Mouse (Mus musculus): Measurements from ENCODE around the gene Kcnip4.

The Kcnip4 gene

GRCm38 (mm10) chr5:48864268-48864967 lies 660.3 kb downstream of the Kcnip4 start:
- no peak for DNase-seq

DNA sequence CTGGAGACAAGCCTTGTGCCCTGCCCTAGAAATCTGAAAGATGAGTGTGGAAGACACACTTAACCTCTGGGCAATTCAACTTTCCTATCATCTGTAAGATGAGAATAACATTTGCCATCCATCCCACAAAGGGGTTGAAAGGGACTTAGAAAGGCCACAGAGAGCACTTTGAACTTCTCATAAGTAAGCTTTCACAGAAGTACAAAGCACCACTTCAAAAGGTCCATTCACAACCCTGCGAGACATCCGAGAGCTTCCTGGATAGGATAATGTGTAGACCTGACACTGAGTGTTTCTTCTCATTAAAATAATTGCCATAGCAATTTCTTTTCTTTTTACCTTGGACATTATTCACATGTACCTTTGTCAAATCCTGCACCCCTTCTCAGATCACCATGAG lies 683.7 kb downstream of the Kcnip4 start:
- DNase-seq: no peak

DNA sequence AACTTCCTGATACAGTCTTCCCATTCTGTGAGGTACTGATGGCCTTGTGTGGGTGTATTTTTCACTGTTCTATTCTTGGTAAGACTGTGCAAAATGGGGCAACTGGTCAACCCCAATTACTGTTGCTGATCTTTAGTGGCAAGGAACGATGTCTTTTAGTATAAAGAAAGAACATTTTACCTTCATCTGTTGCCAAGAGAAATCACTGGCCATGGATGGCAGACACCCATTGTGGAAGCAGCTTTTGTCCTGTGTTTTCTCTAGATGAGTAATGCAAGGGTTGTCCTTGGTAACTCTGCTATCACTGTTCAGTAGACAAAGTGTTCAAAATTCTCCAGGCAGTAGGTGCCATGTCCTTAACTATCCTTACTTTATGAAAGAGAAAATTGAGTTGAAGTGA lies 729.2 kb downstream of the Kcnip4 start:
- no peak for DNase-seq

GRCm38 (mm10) chr5:48779376-48779775 lies 745.3 kb downstream of the Kcnip4 start:
- DNase-seq: no peak

DNA sequence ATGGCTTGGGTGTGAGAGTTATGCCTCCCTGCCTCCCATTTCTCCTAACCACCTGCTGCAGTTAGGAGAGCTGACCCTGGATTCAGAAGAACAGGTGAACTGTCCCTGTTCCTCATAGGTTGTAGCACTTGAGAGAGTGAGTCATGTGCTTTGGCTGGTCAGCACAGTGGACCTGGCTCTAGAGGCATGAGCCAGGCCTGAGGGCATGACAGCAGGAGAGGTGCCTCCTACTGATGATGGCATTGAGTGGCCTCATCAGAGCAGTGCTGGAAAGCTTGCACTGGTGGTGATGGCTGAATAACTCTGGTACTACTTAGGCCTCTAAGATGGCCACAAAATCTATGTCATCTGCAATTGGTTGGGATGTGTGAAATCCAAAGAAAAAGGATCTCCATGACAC lies 776.1 kb downstream of the Kcnip4 start:
- no peak for DNase-seq

GRCm38 (mm10) chr5:48737640-48738039 lies 787.1 kb downstream of the Kcnip4 start:
- no peak for DNase-seq

DNA sequence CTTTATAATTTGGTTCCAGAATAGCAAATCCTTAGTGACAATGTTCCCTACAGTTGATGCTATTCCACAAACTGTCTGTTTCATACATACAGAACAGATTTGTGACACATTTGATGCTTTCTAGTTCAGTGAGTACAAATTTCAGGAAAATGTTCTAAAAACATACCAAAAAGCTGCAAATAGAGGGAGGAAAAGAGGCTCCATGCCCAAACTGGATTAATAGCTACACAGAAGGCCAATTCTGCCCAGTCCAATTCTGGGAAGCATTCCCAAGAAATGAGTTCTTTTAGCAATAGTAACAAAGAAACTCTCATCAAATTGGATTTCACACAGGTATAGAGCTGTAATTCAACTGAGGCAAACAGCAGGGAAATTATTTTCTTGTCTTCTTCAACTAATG lies 806.5 kb downstream of the Kcnip4 start:
- no peak for DNase-seq

DNA sequence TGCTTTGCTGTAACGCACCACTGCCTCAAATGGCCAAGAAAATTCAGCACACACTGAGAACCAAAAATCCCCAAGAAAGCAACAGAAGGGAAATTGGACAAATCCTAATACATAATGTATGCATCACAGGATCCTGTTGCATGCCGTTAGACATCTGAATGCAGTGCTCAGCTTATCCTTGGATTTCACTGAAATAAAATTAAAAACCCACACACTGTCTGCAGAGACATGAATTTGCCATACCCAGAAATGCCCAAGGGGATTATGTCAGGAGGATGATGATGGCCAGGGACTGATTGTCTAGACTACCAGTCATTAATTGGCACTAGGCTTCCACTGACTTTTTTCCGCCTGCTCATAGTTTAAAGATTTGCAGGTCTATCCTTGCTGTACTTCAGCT lies 818.7 kb downstream of the Kcnip4 start:
- no peak for DNase-seq

- DNase-seq: no peak
Observed at GRCm38 (mm10) chr5:48687068-48687467, 837.6 kb downstream of the Kcnip4 start.

GRCm38 (mm10) chr5:48679733-48680595 lies 844.7 kb downstream of the Kcnip4 start:
- DNase-seq: no peak

DNA sequence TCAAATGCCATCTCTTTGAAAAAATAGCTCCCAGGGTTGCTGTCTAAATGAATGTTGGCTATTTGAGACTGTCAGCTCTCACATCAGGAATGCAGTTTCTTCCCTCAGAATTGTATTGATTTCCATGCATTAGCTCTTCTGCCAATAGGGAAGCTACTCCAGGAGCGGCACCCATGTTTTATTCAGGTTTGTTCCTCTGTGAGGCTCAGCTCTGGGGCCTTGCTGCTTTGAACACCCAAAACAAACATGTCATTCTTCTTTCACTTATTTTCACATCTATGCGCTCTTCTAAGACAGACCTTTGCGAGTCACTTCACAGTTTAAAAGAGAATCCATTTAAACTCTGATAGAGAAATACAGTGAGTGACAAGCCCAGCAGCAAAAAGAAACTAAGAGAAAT lies 862.2 kb downstream of the Kcnip4 start:
- DNase-seq: no peak

GRCm38 (mm10) chr5:48659975-48660374 lies 864.7 kb downstream of the Kcnip4 start:
- no peak for DNase-seq

DNA sequence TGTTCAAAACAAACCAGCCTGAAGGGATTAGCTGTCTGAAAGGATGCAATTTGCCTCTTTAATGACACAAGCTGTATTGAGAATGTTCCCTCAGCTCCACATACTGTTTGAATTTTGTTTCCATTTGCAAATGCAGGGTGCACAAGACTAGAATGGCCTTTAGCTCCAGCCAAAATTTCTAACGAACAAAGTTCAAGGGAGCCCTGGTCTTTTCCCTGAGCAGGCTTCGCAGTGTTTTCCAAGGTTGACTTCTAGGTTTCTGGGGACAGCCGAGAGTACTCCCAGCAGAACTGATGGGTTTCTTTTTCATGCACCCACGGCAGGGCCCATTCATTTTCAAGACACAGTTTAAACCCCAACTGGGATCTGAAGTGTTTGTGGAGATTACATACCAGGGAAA lies 874.2 kb downstream of the Kcnip4 start:
- DNase-seq: no peak

DNA sequence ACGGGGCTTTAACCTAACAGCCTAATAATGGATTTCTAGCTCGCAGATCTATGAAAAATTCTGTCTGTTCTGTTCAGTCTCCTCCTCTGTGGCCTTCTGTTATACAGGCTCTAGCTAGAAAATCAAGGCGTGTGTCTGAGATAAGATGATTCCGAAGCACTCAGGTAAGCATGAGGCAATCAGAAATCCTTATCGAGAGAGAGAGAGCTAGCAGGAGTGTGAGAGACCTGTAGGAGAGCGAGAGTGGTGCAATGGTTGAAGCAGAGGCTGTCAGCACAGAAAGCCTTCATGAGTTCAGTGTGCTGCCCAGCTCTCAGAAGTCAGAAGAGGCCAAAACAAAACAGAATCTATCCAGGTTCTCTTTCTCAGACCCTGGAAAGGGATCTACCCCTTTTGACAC lies 888.0 kb downstream of the Kcnip4 start:
- DNase-seq: no peak

DNA sequence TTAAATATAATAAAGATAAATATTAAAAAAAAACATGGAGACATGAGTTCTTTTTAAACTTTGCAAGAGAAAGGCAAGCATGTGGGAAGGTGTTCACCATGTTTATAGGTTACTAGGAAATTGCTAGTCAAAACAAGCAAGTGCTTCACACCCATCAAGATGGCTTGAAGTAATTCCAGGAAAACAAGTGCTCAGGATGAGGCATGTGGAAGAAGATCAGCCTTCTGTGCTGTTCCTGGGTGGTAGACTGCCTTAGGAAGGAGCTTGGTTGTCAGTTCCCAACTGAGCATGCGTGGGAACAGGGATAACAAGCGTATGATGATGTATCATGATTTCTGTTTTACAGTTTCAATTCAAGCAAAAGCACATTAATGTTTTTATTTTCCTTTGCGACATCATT lies 891.1 kb downstream of the Kcnip4 start:
- DNase-seq: no peak

DNA sequence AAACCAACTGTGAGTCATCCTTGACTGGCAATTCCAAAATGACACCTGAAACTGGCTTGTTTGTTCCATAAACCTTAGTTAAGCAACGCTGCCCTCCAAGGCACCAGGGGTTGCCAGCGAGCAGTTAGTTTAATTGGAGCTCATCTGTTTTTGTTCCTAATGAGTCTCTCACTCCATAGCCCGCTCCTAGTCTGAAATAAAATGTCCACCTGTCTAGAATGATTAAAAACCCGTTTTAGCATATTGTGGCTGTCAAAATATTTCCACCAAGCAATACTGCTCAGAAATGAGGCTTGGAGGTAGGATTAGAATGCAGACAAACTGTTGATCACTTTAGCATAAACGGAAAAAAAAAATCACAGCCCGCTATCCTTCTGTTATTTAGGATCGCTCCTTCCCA lies 901.3 kb downstream of the Kcnip4 start:
- DNase-seq: no peak

DNA sequence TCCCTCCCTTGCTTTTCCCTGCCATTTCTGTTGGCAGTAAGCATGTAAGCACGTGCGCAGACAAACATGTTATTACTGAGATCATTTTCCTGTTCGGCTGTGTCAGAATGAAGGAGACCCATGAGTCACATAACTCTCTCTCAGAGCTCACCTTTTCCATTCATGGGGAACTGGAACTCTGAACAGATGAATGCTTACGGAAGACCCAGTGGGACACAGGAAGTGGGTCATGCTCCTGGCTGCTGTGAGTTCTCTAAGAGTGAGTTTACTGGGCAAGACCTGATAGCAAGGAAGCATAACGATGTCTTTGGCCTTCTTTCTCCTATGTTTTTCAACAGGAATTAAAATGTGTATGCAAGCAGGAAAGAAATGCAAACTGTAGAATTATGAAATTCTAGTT lies 917.8 kb downstream of the Kcnip4 start:
- no peak for DNase-seq

GRCm38 (mm10) chr5:48606281-48606680 lies 918.4 kb downstream of the Kcnip4 start:
- DNase-seq: no peak

DNA sequence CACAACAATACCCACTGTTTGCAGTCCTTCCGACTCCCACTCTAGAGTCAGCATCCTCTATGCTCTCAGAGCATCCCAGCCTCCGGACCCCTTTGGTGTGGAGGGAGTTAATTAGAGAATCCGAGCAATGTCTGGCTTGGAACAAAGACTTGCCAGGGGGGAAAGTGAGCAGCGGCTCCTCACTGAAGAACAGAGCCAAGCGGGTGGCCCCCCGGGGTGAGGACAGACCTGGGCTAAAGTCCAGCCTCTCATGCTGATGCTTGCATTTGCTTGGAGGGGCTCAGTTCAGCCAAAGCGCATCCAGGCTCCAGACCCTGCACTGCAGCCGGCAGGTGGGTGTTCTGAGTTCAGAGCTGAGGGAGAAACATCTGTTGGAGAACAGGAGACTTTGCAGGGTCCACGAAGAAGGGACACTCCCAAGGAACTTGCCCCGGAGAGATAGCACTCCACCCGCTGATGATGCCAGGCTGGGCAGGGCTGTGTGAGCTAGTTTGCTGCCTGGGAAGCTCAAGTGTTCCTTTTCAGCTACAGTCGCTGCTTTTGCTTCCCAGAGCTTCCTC lies 925.1 kb downstream of the Kcnip4 start:
- DNase-seq: no peak

DNA sequence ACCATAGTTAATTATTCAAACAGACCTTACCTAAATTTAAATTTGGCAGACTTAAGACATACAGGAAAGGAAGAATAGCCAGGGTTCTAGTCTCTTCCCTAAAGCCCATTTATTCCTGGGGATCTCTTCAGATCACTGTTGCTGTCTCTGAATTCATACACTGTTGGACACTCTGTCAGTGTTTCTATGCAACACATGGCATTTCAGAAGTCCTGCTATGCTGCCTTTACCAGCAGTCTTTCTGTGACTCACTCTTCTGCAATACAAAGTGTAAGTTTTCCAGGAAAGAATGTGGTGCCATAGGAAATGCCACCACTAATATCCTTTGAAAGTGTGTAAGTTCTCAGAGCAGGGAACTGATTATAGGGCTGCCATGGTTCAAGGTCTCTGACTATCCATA lies 936.7 kb downstream of the Kcnip4 start:
- DNase-seq: no peak

- DNase-seq: no peak
Observed at GRCm38 (mm10) chr5:48583431-48583830, 941.3 kb downstream of the Kcnip4 start.

DNA sequence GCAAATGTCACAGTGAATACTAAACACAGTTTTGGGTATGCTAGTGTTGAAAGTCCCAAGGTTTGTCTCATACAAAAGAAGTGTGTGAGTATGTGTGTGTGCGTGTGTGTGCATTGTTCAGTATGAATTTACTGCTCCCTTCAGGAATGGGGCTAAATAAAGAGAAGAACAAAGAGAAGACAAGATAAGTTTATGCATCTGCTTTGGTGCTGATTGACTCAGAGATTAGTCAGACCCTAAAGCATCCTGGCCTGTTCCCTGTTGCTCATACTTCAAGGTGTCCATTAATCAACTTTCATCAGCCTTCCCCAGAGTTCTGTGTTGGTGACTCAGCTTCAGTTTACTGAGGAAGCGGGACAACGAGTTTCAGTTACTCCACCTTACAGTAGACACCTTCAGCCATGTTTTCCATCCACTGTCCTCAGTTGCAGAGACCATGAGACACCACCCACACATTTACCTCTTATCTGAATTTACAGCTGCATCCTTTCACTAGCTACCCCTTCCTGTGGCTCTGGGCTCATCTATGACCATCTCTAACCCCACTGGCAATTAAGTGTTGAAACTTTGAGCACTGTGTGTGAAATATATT lies 960.6 kb downstream of the Kcnip4 start:
- DNase-seq: no peak

GRCm38 (mm10) chr5:48551753-48552152 lies 973.0 kb downstream of the Kcnip4 start:
- no peak for DNase-seq

DNA sequence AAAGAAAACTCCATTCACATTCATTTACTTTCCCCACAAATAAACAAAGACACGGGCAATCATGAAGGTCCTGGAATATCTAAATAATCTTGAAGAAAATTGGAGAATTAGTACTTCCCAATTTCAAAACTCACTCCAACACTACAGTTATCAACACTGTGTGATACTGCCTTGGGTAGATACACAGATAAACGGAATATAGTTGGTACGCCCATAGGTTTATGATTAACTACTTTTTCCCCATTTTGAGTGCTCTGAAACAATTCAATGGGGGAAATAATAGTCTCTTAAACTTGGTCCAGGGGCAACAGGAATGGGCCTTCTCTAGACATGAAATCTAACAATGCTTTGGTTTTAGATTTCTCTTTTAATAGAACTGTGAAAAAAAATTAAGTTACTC lies 978.9 kb downstream of the Kcnip4 start:
- no peak for DNase-seq

Data from spleen, adult 18-20 months (tissue).